Mouse (Mus musculus): ENCODE results near the gene Mtor.

DNA sequence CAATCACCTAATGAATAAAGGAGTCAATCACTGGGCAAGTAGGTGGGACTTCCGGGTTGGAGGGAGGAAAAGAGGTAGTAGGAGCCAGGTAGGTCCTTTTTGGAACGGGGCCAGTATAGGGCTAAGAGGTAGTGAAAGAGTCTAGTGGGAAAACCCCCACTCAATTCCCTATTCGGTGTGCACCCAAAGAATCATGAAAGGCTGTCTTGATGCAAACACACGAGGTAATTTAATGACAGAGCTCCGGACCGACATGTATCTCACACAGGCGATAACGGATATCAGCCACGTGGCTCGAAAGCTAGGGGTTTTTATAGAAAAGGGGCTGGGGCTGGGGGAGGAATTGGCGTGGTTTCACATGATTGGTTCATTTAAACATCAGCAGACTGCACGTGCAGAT lies 150.4 kb downstream of the Mtor start:
- TF ChIP-seq CTCF (IDR thresholded peaks at IDR 0.05; ENCODE audit: extremely low read depth, insufficient read depth, low read length) (no peak), POLR2A (IDR thresholded peaks at IDR 0.05; ENCODE audit: extremely low read depth, insufficient read depth, low read length) (no peak)

Measured in cortical plate, adult 2 months (tissue).